Mouse (Mus musculus): ENCODE results near the gene Cfap58.

Cfap58 gene

GRCm38 (mm10) chr19:47937443-47938406, at the start of gene Cfap58:
Gene Cfap58, plus strand, starts transcription at chr19:47937675.
- DNase-seq (ENCODE audit: low read depth, low spot score): peak; percentile 93

- DNase-seq (ENCODE audit: low read depth, low spot score): no peak
Observed at GRCm38 (mm10) chr19:47888037-47888436, 49.4 kb upstream of the Cfap58 start.

GRCm38 (mm10) chr19:47890489-47891130, 46.9 kb upstream of the Cfap58 start:
- DNase-seq (ENCODE audit: low read depth, low spot score): no peak

GRCm38 (mm10) chr19:47891562-47892312, 45.7 kb upstream of the Cfap58 start:
- DNase-seq (ENCODE audit: low read depth, low spot score): no peak

- DNase-seq (ENCODE audit: low read depth, low spot score): no peak
Observed at GRCm38 (mm10) chr19:47893092-47893491, 44.4 kb upstream of the Cfap58 start.

GRCm38 (mm10) chr19:47898472-47899079, 38.9 kb upstream of the Cfap58 start:
- no peak for DNase-seq (ENCODE audit: low read depth, low spot score)

- peak; percentile 46 for DNase-seq (ENCODE audit: low read depth, low spot score)
Observed at GRCm38 (mm10) chr19:47900012-47900411, 37.5 kb upstream of the Cfap58 start.

GRCm38 (mm10) chr19:47900558-47900957, 36.9 kb upstream of the Cfap58 start:
- DNase-seq (ENCODE audit: low read depth, low spot score): no peak

GRCm38 (mm10) chr19:47902316-47903201, 34.9 kb upstream of the Cfap58 start:
- peak; percentile 38 for DNase-seq (ENCODE audit: low read depth, low spot score)

GRCm38 (mm10) chr19:47903679-47904078, 33.8 kb upstream of the Cfap58 start:
- no peak for DNase-seq (ENCODE audit: low read depth, low spot score)

- no peak for DNase-seq (ENCODE audit: low read depth, low spot score)
Observed at GRCm38 (mm10) chr19:47905081-47905480, 32.4 kb upstream of the Cfap58 start.

- no peak for DNase-seq (ENCODE audit: low read depth, low spot score)
Observed at GRCm38 (mm10) chr19:47905603-47906002, 31.9 kb upstream of the Cfap58 start.

GRCm38 (mm10) chr19:47907596-47907995, 29.9 kb upstream of the Cfap58 start:
- DNase-seq (ENCODE audit: low read depth, low spot score): no peak

- DNase-seq (ENCODE audit: low read depth, low spot score): no peak
Observed at GRCm38 (mm10) chr19:47908961-47909371, 28.5 kb upstream of the Cfap58 start.

GRCm38 (mm10) chr19:47909387-47910116, 27.9 kb upstream of the Cfap58 start:
- peak; percentile 35 for DNase-seq (ENCODE audit: low read depth, low spot score)

- no peak for DNase-seq (ENCODE audit: low read depth, low spot score)
Observed at GRCm38 (mm10) chr19:47910117-47910618, 27.3 kb upstream of the Cfap58 start.

- DNase-seq (ENCODE audit: low read depth, low spot score): no peak
Observed at GRCm38 (mm10) chr19:47910751-47911150, 26.7 kb upstream of the Cfap58 start.

- DNase-seq (ENCODE audit: low read depth, low spot score): no peak
Observed at GRCm38 (mm10) chr19:47913344-47913743, 24.1 kb upstream of the Cfap58 start.

- DNase-seq (ENCODE audit: low read depth, low spot score): no peak
Observed at GRCm38 (mm10) chr19:47914191-47914590, 23.3 kb upstream of the Cfap58 start.

- no peak for DNase-seq (ENCODE audit: low read depth, low spot score)
Observed at GRCm38 (mm10) chr19:47915251-47915650, 22.2 kb upstream of the Cfap58 start.
